Mouse (Mus musculus) urinary bladder, postnatal 25 days (tissue): Measurements from ENCODE around the gene Olfr683.
"Not testable (repeated sequence)": the region's sequence is repeated elsewhere in the genome, so short reads cannot be mapped to it uniquely, and the experiment has no call there.

Experiments used
- DNase-seq: peaks from one replicate; pipeline ENCODE4 v3.0.0; 2022; ENCODE audit warnings: low spot score

Gene Olfr683

DNA sequence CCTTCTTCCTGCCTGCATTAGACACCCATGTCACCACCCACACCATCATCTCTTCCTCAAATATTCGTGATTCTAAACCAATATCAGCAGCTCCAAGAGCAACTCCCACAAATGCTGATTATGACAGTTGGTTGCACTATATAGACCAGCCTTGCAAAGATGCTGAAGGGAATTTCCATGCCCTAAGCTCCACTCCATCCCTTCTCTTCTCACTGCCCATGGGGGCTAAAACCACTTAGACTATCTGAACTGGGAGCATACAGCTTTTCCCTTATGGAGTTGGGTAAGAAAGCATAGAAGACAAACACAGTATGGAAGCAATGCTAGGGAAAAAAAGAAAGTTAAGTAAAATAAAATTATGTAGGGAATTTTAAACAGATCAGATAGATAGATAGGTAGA, at the start of gene Olfr683:
Gene Olfr683 (minus strand): TSS at position 101 of the 400 bp plus-strand sequence.
- no peak for DNase-seq

DNA sequence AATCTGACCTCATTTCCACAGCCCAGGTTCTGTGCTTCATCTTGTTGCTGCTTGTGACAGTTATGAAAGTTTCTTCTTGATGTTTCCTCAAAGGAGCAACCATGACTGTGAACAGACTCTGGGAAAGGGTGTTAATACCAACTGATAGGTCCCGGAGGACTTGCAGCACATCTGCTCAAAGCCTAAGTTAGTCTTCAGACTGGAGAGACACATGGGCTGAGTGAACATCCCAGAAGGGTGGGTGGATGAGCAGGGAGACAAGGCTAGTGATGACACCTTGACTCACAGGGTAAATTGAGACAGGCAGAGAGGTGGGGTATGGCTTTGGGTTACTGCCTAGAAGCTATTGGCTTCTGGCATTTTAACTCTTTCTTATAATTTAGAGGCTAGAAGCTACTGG, 39.1 kb upstream of the Olfr683 start, which contains the start of gene Olfr685:
Gene Olfr685 (minus strand): TSS at position 101 of the 400 bp plus-strand sequence.
- no peak for DNase-seq

DNA sequence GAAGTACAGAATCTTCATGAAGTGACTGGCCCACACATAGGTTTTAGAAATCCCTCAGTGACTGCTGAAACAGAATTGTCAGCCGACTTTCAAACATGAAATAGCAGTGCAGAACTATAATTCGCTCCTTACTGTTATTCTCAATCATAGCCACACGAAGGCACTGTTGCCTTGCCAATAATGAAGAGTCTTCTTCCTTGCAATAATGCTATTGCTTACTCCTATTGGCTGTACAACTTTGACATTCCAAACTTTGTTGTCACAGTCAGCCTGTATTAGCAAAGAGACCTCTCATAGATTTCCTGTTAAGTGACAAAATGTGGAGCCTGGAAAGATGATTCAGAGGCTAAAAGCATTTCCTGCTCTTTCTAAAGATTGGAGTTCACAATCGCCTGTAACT, 24.0 kb upstream of the Olfr683 start:
- no peak for DNase-seq

DNA sequence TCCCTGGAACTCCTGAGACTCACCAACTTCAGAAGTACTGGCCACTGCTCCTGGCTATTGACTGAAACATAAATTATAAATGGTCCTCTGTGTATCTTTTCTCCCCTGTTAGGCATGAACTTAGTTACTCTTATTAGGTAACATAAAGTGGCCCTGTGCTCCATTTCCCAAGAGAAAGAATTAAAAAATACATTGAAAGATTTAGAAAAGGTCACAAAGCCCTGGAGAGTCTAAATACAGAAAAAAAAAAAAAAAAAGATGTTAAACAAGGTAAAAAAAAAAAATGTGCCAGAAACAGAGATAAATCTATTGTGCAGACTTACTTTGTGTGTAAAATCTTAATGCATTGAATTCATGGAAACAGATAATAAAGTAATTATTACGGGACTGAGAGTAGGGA, 16.7 kb upstream of the Olfr683 start, which contains the start of gene Olfr684:
Gene Olfr684 (minus strand): TSS at position 101 of the 400 bp plus-strand sequence.
- DNase-seq: no peak

DNA sequence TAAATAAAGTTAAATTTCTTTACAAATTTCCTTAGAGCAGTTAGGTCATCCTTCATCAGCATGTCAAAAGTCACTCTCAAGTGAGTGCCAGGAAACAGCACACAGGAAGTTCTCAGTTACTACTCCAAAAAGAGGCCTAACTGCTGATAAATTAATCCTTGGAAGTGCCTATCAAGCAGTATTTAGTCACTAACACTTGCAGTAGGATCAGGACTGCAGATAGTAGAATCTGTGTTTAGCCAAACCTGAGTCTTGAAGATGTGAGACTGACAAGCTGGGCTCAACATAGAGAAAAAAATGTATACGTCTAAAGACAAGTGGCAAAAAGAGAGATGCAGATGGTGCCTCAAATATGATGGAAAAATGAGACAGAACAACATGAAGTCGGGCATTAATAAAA, 5.5 kb downstream of the Olfr683 start:
- DNase-seq: no peak

DNA sequence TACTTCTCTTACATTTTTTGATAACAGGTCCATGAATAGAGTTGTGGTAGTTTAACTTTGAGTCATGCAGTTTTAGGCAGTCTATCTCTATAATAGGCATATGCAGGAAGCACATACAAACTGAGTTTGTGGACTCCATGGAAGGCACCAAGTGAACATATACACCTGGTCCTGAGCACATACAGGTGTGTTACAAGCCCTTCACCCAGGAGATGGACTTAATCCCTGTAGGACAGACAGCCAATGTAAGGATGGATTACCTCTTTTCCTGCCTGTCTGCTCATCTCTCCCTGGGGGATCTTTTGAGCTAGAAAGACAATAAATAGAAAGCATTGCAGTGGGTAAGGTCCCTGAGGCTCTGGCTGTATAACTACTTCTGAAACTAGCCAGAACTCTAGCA, 30.3 kb downstream of the Olfr683 start, which contains the start of gene Olfr681:
Gene Olfr681 (plus strand): TSS at position 301 of the 400 bp plus-strand sequence.
- DNase-seq: no peak

DNA sequence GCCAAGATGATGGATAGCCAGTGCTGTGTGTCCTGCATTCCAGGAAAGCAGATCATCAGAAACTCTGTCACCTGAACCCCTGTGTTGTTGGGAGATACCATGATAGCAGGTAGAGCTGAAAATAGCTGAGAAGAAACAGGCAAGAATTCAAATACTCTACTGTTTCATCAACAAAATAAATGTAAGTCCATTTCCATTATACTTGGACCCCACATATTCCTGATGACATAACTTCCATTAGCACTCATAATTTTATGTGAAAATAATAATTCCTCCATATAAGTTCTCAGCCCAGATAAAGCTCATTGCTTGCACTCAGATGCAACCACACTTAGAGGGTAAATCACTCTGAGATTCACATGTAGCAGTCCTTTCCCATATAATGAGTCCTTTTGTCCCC, 54.1 kb downstream of the Olfr683 start, which contains the start of gene Olfr680-ps1:
Gene Olfr680-ps1 (minus strand): TSS at position 101 of the 400 bp plus-strand sequence.
- DNase-seq: not testable (repeated sequence)
